Mouse (Mus musculus) forebrain, embryonic 15.5 days (tissue): Measurements from ENCODE around the gene Gna11. TPM values are rescaled to one million over a fixed set of nuclear protein-coding genes. Genes with fewer than 3 reads are reported as not detected.
A peak's percentile ranks its signal among the peaks of the same experiment; 100 is the strongest.

ENCODE experiments used
- ATAC-seq: fragments of 200-750 bp; cut with Nextera tagmentation; replicated peaks from 2 replicates; pipeline ENCODE4 v1.8.0; 2017; ENCODE audit warnings: mild to moderate bottlenecking, moderate TSS enrichment, moderate library complexity
- H3K27ac ChIP-seq: fragments of 300-500 bp; sonication (generic); replicated peaks from 2 replicates; pipeline ENCODE4 v1.5.1; 2015; ENCODE audit warnings: mild to moderate bottlenecking, inconsistent platforms
- H3K27me3 ChIP-seq: fragments of 300-500 bp; sonication (generic); 2 replicates; pipeline ENCODE4 v1.6.1; 2015; ENCODE audit warnings: inconsistent platforms
- H3K36me3 ChIP-seq: fragments of 300-500 bp; sonication (generic); 2 replicates; pipeline ENCODE4 v1.6.1; 2015; ENCODE audit warnings: mild to moderate bottlenecking, inconsistent platforms
- H3K4me1 ChIP-seq: fragments of 300-500 bp; sonication (generic); 2 replicates; pipeline ENCODE4 v1.6.1; 2015; ENCODE audit warnings: inconsistent platforms
- H3K4me2 ChIP-seq: fragments of 300-500 bp; sonication (generic); replicated peaks from 2 replicates; pipeline ENCODE4 v1.6.1; 2015; ENCODE audit warnings: mild to moderate bottlenecking, inconsistent platforms
- H3K4me3 ChIP-seq: fragments of 300-500 bp; sonication (generic); 2 replicates; pipeline ENCODE4 v1.5.1; 2015; ENCODE audit warnings: mild to moderate bottlenecking, inconsistent platforms
- H3K9ac ChIP-seq: fragments of 300-500 bp; sonication (generic); replicated peaks from 2 replicates; pipeline ENCODE4 v1.6.1; 2015; ENCODE audit warnings: mild to moderate bottlenecking, inconsistent platforms
- H3K9me3 ChIP-seq: fragments of 300-500 bp; sonication (generic); 2 replicates; pipeline ENCODE4 v1.6.1; 2016; ENCODE audit warnings: inconsistent platforms
- WGBS: fragments of 180-500 bp; shearing (Covaris S2); methylation state at CpG from one replicate; pipeline ENCODE4 v1.1.7; 2015; ENCODE audit warnings: mixed read lengths; 5-methylcytosine and 5-hydroxymethylcytosine counted together
- polyA plus RNA-seq: library from polyadenylated mRNA; unstranded; fragments of >200 nt; fragmentation: Nextera tagmentation; extraction: Ambion mirVana; gene quantifications from 2 replicates; pipeline ENCODE4 v1.2.1, GENCODE M21; 2015

The Gna11 gene
- polyA plus RNA-seq, 1 experiment from 2014 or later = 99.8 TPM

DNA sequence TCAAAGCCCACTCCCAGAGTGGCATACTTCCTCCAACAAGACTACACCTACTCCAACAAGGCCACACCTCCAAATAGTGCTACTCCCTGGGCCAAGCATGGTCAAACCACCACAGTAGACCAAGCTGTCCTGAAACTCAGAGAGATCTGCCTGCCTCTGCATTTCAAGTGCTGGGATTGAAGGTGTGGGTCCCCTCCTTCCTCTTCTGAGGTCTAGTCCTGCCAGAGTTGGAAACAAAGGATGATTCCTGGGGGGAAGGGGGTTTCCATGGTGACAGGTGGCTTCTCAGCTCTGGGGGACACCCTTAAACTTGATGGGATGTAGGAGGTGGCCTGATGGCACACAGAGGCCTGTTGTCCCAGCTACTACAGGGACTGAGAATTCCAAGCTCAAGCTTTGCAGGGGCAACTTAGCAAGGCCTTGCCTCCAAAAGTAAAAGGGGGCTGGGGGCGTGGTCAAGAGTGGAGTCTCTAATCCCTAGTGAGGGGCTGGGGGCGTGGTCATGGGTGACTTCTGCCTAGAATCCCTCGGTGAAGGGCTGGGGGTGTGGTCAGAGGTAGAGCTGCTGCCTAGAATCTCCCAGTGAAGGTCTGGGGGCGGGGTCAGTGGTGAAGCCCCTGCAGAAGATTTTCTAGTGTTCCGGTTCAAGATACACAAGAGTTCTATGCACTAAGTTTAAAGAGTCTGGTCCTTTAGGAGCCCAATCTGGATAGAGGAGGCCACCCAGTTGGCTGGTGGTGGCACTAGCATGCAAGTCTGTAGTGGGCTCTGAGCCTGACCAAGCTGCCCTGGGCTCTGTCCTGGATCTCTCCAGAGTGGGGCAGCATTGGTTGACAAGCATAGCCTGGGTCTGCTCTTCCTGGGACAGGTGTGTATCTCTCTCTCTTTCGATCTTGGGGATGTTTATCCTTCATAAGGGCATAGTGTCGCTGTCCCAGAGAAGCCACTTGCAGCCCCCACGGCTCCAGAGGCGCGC, 29.4 kb upstream of the Gna11 start, which contains the start of gene Tle2:
TSS of gene Tle2 (plus strand) at position 481 of the 976 bp plus-strand sequence.
- Histone ChIP-seq H3K4me2 (peak within 1 kb of the TSS; percentile 72), H3K36me3 (no peaks in the 10 kb centered on the region), H3K4me1 (peaks cover 61% of the 10 kb centered on the region), H3K9ac (peak within 1 kb of the TSS; percentile 68), H3K4me3 (peak within 1 kb of the TSS; percentile 64), H3K27ac (peak within 1 kb of the TSS; percentile 17; the same call in 1 of the 2 replicates), H3K9me3 (no peaks in the 10 kb centered on the region), H3K27me3 (peaks cover 50% of the 10 kb centered on the region)
- WGBS = 17% methylated on average over 10 of the region's 10 CpGs
- ATAC-seq = no peak

DNA sequence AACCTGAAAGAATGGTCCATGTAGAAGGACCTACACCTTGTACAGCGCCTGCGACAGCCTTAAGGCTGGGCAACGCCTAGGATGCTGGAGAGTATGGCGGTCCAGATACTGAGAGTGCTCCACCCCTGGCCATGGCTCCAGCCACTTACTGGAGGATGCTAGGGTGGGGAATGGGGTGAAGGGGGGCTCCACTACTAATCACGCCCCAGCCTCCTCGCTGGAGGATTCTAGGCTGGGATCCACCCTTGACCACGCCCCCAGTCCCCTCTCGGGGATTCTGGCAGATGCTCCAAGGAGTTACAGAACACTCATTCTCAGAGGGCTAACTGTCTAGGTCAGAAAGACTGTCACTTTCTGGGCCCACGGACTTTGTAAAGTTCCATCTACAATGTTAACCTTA, 28.0 kb upstream of the Gna11 start:
- H3K9me3 ChIP-seq = no peaks in the 10 kb centered on the region
- peaks cover 73% of the 10 kb centered on the region for H3K4me1 ChIP-seq
- no peak overlapping the region for H3K4me3 ChIP-seq
- H3K27ac ChIP-seq = no peak overlapping the region
- WGBS = 4% methylated on average over 9 of the region's 9 CpGs
- peaks cover 45% of the 10 kb centered on the region for H3K27me3 ChIP-seq
- ATAC-seq = no peak
- no peak overlapping the region for H3K9ac ChIP-seq
- no peaks in the 10 kb centered on the region for H3K36me3 ChIP-seq
- H3K4me2 ChIP-seq = no peak overlapping the region

DNA sequence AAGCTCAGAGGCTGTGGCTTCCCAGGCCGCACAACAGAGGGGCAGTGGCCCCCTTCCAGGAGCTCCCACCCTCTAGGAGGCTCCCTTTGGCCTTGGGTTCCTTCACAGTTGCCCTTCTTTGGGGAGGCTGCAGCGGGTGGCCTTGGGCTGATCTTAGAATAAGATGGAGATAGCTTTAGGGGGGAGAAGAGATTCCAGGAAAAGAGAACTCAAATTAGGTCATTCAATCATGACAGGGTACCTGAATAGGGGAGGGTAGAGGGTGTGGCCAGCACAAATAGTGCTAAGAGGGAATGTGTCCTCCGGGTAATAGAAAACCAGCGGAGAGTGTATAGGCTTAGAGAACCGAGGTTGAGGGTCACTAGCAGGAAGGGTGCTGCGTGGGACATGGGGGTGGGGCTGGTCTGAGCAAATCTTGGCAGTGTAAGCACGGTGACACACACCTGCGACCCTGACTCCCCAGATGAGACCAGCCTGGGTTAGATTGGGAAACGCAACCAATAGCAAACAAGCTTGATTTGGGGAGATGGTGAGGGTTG, 27.2 kb upstream of the Gna11 start:
- Histone ChIP-seq H3K4me3 (peak overlapping the region; percentile 47), H3K27me3 (peaks cover 48% of the 10 kb centered on the region), H3K36me3 (no peaks in the 10 kb centered on the region), H3K4me1 (peaks cover 78% of the 10 kb centered on the region), H3K9ac (peak overlapping the region; percentile 25; the same call in 1 of the 2 replicates), H3K27ac (peak overlapping the region; percentile 24; the same call in 1 of the 2 replicates), H3K4me2 (peak overlapping the region; percentile 89), H3K9me3 (no peaks in the 10 kb centered on the region)
- 0 out of 2 replicates have a peak, but pooled peaks have one; percentile 1 for ATAC-seq
- WGBS = 5% methylated on average over 9 of the region's 9 CpGs

DNA sequence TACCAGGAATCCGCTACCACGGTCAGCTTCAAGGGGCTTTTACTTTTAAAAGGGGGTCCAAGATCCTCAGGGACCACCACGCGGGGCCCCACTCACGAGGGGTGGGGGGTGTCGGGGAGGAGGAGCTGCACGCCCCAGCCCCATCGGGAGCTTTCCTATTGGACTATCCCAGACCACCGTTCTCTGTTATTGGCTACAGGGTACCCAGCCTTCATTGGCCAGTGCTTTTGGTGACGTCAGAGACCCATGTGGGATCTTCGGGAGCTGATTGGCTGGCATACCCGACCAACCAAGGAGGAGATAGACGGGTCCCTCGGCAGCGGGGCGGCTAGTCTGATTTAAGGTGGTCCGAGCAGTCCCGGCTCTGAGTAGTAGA, 26.5 kb upstream of the Gna11 start:
- Histone ChIP-seq H3K27me3 (peaks cover 48% of the 10 kb centered on the region), H3K4me2 (peak overlapping the region; percentile 89), H3K4me1 (peaks cover 78% of the 10 kb centered on the region), H3K4me3 (peak overlapping the region; percentile 47), H3K36me3 (peaks cover 4% of the 10 kb centered on the region; the same call in 1 of the 2 replicates), H3K9ac (peak overlapping the region; percentile 36), H3K27ac (peak overlapping the region; percentile 91), H3K9me3 (no peaks in the 10 kb centered on the region)
- under 1% methylated on average over 18 of the region's 18 CpGs for WGBS
- ATAC-seq = peak; percentile 93

DNA sequence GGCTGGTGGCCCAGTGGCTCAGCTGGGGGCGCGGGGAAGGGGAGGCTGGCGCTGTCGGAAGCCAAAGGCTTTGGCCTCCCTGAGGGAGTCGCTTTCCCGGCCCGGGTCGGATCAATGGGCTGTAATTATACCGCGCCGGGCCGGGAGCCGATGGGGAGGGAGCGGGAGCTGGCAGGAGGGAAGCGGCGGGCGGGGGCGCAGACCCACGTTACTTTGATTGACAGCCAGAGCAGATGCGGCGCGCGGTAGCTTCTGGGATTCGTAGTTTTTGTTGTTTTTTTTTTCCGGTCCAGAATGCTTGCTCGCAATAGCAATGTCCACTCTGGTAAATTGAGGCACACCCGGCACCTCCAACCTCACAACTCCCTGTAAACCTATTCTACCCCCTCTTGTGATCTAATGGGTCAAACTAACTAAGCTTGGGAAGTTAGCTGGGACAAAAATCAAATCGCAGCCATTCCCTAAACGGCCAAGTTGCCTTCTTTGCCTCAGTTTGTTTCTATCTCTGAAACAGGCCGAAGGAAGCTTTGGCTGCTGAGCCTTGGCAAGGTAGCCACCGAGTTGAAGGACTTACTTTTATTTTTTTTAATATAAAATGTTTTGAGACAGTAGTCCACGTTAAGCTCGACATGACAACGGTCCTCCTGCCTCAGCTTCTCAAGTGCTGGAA, 26.0 kb upstream of the Gna11 start:
- Histone ChIP-seq H3K4me3 (peak overlapping the region; percentile 47), H3K27me3 (peaks cover 43% of the 10 kb centered on the region), H3K9me3 (no peaks in the 10 kb centered on the region), H3K4me1 (peaks cover 73% of the 10 kb centered on the region), H3K36me3 (peaks cover 9% of the 10 kb centered on the region), H3K27ac (peak overlapping the region; percentile 91), H3K4me2 (peak overlapping the region; percentile 89), H3K9ac (peak overlapping the region; percentile 36)
- peak; percentile 67 for ATAC-seq
- WGBS = under 1% methylated on average over 33 of the region's 34 CpGs

DNA sequence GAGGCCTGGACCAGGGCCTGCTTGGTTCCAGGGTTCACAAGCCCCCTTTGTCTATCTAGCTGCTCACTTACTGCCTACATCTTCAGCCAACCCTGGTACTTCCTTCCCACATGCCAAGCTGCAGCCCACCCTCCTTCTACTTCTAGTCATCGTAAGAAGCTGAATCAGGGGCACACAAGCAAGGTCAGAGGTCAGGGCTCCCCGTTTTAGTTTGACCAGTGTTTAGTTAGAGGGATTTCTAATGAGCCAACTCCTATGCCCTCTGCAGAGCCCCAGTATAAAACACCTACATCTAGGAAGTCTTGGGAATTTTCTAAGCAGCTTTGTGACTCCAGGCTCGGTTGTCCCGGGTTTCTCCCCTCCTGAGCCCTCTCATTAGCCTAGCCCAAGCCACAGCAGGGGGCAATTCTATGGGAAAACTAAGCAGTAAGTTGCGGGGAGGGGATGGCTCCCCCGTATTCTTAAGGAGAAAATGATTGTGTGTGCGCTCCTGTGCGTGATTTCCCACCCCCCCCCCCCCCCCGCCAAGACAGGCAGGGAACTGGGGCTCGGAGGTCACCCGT, 25.3 kb upstream of the Gna11 start:
- ATAC-seq = peak; percentile 18; the same call in 1 of the 2 replicates
- Histone ChIP-seq H3K9ac (peak overlapping the region; percentile 22; the same call in 1 of the 2 replicates), H3K4me1 (peaks cover 67% of the 10 kb centered on the region)

DNA sequence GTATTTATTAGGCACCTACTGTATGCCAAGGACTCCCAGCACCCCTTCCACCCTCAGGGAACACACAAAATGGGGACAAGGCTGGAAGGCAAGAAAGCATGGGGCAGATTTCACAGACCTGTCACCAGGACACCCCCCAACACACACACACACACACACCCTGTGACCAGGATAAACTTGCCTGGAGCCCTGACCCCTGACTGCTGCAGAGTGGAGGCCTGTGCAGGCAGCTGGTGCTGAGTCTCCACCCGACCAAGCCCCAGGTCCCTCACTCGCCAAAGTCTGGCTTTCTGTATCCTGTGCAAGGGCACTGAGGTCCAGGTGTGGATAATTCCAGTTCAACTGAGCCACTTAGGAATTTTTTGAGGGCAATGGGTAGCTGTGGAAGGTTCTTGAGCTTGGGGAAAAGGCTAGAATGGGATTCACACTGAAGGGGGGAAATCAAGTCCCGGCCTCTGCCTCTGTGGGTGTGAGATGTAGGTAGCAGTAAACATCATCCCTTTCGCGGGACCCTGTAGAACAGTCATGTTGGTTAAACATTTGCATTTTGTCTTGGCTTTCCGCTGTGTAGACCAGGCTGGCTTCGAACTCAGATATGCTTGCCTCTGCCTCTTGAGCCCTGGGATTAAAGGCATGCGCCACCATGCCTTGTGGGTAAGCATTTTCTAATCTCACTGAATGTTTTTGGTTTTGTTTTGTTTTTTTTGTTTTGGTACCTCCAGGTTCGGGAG, 24.7 kb upstream of the Gna11 start:
- Histone ChIP-seq H3K27me3 (peaks cover 46% of the 10 kb centered on the region), H3K27ac (peak overlapping the region; percentile 91; the same call in 1 of the 2 replicates), H3K4me3 (no peak overlapping the region), H3K9me3 (no peaks in the 10 kb centered on the region), H3K9ac (no peak overlapping the region), H3K36me3 (peaks cover 22% of the 10 kb centered on the region), H3K4me2 (no peak overlapping the region), H3K4me1 (peaks cover 62% of the 10 kb centered on the region)
- 29% methylated on average over 9 of the region's 9 CpGs for WGBS
- ATAC-seq = no peak

More for the DNA sequence above, 25.3 kb upstream of the Gna11 start:
- Histone ChIP-seq H3K4me2 (peak overlapping the region; percentile 89), H3K27me3 (peaks cover 41% of the 10 kb centered on the region), H3K27ac (peak overlapping the region; percentile 91), H3K9me3 (no peaks in the 10 kb centered on the region), H3K4me3 (peak overlapping the region; percentile 47), H3K36me3 (peaks cover 16% of the 10 kb centered on the region)
- WGBS = 0% methylated on average over 9 of the region's 11 CpGs

DNA sequence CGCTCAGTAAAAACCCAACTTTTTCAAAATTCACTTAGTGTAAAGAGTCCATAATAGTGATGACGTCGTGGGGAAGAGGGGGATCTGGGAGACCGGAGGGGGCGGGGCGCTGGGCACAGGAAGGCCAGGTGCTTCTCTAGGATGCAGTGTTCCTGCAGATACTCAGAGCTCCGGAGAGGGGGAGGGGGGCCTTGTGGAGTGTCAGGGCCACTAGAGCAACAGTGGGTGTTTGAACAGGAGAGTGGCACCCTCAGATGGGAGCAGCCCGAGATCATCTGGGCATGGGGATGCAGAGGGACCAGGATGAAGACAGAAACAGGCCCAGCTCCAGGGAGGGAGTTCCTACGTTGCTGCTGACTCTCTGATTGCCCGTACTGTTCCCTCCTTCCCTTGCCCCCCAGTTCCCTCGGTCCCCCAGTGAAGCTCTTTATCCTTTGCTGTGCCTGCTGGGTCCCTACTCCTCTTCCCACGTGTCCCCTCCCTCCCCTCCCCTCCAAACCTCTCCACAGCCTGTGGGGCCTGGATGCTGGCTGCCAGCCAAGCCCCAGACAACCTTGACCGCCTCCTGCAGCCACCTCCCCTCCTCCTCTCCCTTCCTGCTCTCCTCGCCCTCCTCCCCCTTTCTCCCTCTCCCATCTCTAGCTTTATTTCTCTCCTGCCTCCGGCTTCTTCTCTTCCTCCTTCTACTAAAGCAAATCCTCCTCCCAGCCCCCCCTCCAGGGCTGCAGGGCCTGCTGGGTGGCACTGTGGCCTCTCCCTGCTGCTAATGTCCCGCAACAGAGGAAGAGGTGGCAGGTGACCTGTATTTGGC, 23.6 kb upstream of the Gna11 start:
- Histone ChIP-seq H3K4me3 (no peak overlapping the region), H3K9ac (no peak overlapping the region; the same call in 1 of the 2 replicates), H3K4me1 (peaks cover 67% of the 10 kb centered on the region), H3K27ac (peak overlapping the region; percentile 33; the same call in 1 of the 2 replicates), H3K27me3 (peaks cover 35% of the 10 kb centered on the region), H3K9me3 (no peaks in the 10 kb centered on the region), H3K4me2 (no peak overlapping the region; the same call in none of the 2 replicates), H3K36me3 (peaks cover 29% of the 10 kb centered on the region)
- whole genome bisulfite sequencing = 4% methylated on average over 16 of the region's 16 CpGs
- ATAC-seq = no peak

DNA sequence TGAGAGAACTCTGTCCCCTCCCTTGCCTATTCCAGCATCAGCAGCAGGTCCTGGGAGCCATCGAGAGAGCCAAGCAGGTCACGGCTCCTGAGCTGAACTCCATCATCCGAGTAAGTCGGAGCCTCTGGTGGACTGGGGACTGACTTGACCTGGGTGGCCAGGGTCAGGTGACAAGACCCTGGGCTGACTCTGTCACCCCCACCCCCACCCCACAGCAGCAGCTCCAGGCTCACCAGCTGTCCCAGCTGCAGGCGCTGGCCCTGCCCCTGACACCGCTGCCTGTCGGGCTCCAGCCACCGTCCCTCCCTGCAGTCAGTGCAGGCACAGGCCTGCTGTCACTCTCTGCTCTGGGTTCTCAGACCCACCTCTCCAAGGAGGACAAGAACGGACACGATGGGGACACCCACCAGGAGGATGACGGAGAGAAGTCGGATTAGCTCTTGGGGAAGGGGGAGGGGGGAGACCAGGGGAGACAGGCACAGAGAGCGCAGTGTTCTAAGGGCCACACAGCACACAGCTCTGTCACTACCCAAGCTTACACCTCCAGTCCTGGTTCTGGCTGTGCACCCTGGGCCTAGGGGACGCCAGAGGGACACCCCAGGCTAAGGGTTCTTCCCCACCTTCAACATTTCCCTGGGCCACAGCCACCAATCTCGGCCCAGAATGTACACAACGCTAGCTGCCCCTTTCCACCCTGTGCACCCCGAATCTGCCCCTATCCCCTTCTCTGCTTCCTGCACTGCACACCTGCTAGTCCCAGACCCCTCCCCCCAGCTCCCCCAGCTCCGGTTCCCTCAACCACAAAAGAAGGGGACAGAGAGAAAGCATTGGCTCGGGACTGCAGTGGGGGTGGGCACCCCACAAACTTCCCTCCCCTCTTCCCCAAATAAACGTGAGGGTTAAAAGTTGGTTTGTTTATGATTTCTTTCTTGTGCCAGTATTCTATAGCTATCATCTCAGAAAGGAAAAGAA, 20.6 kb upstream of the Gna11 start:
- Histone ChIP-seq H3K4me3 (no peak overlapping the region), H3K9ac (no peak overlapping the region), H3K27me3 (peaks cover 21% of the 10 kb centered on the region; the same call in 1 of the 2 replicates), H3K9me3 (no peaks in the 10 kb centered on the region), H3K27ac (no peak overlapping the region), H3K4me2 (no peak overlapping the region), H3K4me1 (peaks cover 68% of the 10 kb centered on the region), H3K36me3 (peaks cover 29% of the 10 kb centered on the region)
- no peak for ATAC-seq
- WGBS = 42% methylated on average over 20 of the region's 20 CpGs
